Mouse (Mus musculus): Measurements from ENCODE around the gene Cilp. TPM values are rescaled to one million over a fixed set of nuclear protein-coding genes. Genes with fewer than 3 reads are reported as not detected.

The Cilp gene
- polyA plus RNA-seq, 1 experiment from 2014 or later: 1.0 TPM

GRCm38 (mm10) chr9:65293119-65293518, 28.1 kb downstream of the Cilp start:
- Histone ChIP-seq H3K36me3 (ENCODE audit: control insufficient read depth, insufficient read depth, low read length) (peaks cover 15% of the 10 kb centered on the region), H3K27me3 (ENCODE audit: control insufficient read depth, insufficient read depth, low read length) (no peaks in the 10 kb centered on the region), H3K27ac (ENCODE audit: low read length) (peak overlapping the region; percentile 86), H3K4me1 (ENCODE audit: control insufficient read depth, insufficient read depth, low read length) (peaks cover 10% of the 10 kb centered on the region; the same call in 1 of the 2 replicates), H3K9ac (replicated peaks; ENCODE audit: low read depth, low read length) (peak overlapping the region; percentile 43), H3K9me3 (ENCODE audit: control insufficient read depth, low read depth, low read length) (no peaks in the 10 kb centered on the region), H3K4me2 (replicated peaks; ENCODE audit: low read depth, low read length) (peak overlapping the region; percentile 68), H3K4me3 (ENCODE audit: low read depth, low read length) (peak overlapping the region; percentile 88)
- no peak for ATAC-seq (ENCODE audit: insufficient number of reproducible peaks, insufficient read depth, low FRiP score, low read depth)
- WGBS: 21% methylated on average over 5 of the region's 5 CpGs

DNA sequence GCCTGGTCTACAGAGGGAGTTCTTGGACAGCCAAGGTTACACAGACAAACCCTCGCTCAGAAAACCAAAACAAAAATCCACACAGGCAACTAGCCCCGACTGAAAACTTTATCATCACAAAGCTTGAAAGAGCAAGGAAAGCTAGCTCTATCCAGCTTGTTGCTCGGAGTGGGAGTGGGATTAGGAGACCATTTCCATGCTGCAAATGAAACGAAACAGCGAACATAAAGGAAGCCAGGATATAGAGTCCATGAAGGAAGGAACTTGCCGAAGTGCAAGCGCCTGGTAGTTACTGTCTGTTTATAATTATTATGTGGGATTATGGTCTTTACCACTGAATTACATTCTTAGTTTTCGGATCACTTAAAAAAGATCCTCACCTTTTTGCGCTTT, 28.6 kb downstream of the Cilp start:
- under 1% methylated on average over 9 of the region's 9 CpGs for WGBS
- Histone ChIP-seq H3K27ac (ENCODE audit: low read length) (peak overlapping the region; percentile 86), H3K9ac (replicated peaks; ENCODE audit: low read depth, low read length) (peak overlapping the region; percentile 43), H3K4me2 (replicated peaks; ENCODE audit: low read depth, low read length) (peak overlapping the region; percentile 68), H3K4me3 (ENCODE audit: low read depth, low read length) (peak overlapping the region; percentile 88), H3K27me3 (ENCODE audit: control insufficient read depth, insufficient read depth, low read length) (no peaks in the 10 kb centered on the region), H3K9me3 (ENCODE audit: control insufficient read depth, low read depth, low read length) (no peaks in the 10 kb centered on the region), H3K36me3 (ENCODE audit: control insufficient read depth, insufficient read depth, low read length) (peaks cover 15% of the 10 kb centered on the region), H3K4me1 (ENCODE audit: control insufficient read depth, insufficient read depth, low read length) (peaks cover 10% of the 10 kb centered on the region; the same call in 1 of the 2 replicates)
- ATAC-seq (ENCODE audit: insufficient number of reproducible peaks, insufficient read depth, low FRiP score, low read depth): no peak

- peak; percentile 91 for ATAC-seq (ENCODE audit: insufficient number of reproducible peaks, insufficient read depth, low FRiP score, low read depth)
- peak within 1 kb of the TSS; percentile 83 for H3K9ac ChIP-seq (replicated peaks; ENCODE audit: low read depth, low read length)
- WGBS: under 1% methylated on average over 71 of the region's 71 CpGs
- H3K27ac ChIP-seq (ENCODE audit: low read length): peak within 1 kb of the TSS; percentile 90
- H3K9me3 ChIP-seq (ENCODE audit: control insufficient read depth, low read depth, low read length): no peaks in the 10 kb centered on the region
- peak within 1 kb of the TSS; percentile 88 for H3K4me3 ChIP-seq (ENCODE audit: low read depth, low read length)
- H3K4me2 ChIP-seq (replicated peaks; ENCODE audit: low read depth, low read length): peak within 1 kb of the TSS; percentile 84
- H3K27me3 ChIP-seq (ENCODE audit: control insufficient read depth, insufficient read depth, low read length): no peaks in the 10 kb centered on the region
- peaks cover 15% of the 10 kb centered on the region for H3K36me3 ChIP-seq (ENCODE audit: control insufficient read depth, insufficient read depth, low read length)
- peaks cover 10% of the 10 kb centered on the region; the same call in 1 of the 2 replicates for H3K4me1 ChIP-seq (ENCODE audit: control insufficient read depth, insufficient read depth, low read length)
These were observed 29.2 kb downstream of the Cilp start, which contains the start of gene Clpx for GRCm38 (mm10) chr9:65293973-65294715. TSS of gene Clpx (plus strand) at chr9:65294260.

DNA sequence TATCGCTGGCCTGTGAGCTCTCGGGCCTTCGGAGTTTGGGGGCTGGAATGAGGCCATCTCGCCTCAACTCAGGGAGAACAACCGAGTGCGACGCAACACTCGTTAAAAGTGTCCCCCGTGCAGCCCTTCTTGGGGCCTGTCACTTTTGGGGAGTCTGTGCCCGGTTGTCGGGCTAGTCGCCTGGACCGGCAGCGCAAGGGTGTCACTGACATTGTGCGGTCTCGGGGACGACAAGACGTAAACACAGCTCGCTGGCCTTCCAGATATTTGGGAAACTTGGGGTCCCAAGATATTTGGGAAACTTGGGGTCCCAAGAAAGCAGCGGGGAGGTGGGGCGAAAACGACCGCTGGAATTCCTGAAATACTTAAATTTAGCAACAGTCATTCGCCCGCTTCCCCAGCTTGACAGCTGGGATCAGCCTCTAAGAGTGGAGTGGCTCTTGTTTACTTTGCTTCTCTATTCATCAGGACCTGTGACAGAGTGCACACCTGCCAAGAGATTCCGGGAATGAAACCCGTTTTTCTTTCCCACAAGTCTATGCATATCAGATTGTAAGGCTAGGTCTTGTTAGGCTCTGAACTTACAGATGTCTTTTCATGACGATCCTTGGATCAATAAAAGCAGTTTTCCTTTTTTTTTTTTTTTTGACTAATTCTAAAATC, 29.9 kb downstream of the Cilp start:
- peak overlapping the region; percentile 88 for H3K4me3 ChIP-seq (ENCODE audit: low read depth, low read length)
- H3K27me3 ChIP-seq (ENCODE audit: control insufficient read depth, insufficient read depth, low read length): no peaks in the 10 kb centered on the region
- peaks cover 15% of the 10 kb centered on the region for H3K36me3 ChIP-seq (ENCODE audit: control insufficient read depth, insufficient read depth, low read length)
- H3K4me1 ChIP-seq (ENCODE audit: control insufficient read depth, insufficient read depth, low read length): peaks cover 10% of the 10 kb centered on the region; the same call in 1 of the 2 replicates
- H3K27ac ChIP-seq (ENCODE audit: low read length): peak overlapping the region; percentile 90; the same call in 1 of the 2 replicates
- peak overlapping the region; percentile 84 for H3K4me2 ChIP-seq (replicated peaks; ENCODE audit: low read depth, low read length)
- 2% methylated on average over 28 of the region's 28 CpGs for WGBS
- ATAC-seq (ENCODE audit: insufficient number of reproducible peaks, insufficient read depth, low FRiP score, low read depth): peak; percentile 62; the same call in 1 of the 2 replicates
- peak overlapping the region; percentile 83 for H3K9ac ChIP-seq (replicated peaks; ENCODE audit: low read depth, low read length)
- no peaks in the 10 kb centered on the region for H3K9me3 ChIP-seq (ENCODE audit: control insufficient read depth, low read depth, low read length)

DNA sequence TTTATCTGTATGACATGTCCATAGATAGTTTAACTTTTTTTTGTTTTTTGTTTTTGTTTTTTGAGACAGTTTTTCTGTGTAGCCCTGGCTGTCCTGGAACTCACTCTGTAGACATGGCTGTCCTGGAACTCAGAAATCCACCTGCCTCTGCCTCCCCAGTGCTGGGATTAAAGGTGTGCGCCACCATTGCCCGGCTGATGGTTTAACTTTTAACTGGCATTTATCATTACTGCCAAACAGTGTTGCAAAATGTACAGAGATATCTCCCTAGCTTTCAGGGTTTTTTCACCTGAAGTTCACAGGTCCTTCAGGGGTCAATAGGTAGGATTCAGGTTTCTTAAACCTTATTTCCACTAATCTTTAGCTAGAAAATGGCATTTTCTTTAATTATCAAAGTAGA, 32.1 kb downstream of the Cilp start:
- Histone ChIP-seq H3K4me1 (ENCODE audit: control insufficient read depth, insufficient read depth, low read length) (peaks cover 10% of the 10 kb centered on the region; the same call in 1 of the 2 replicates), H3K27ac (ENCODE audit: low read length) (no peak overlapping the region)

GRCm38 (mm10) chr9:65298761-65299160, 33.8 kb downstream of the Cilp start:
- no peak overlapping the region for H3K9ac ChIP-seq (replicated peaks; ENCODE audit: low read depth, low read length)
- 89% methylated on average over 3 of the region's 3 CpGs for WGBS
- H3K4me2 ChIP-seq (replicated peaks; ENCODE audit: low read depth, low read length): no peak overlapping the region
- no peak for ATAC-seq (ENCODE audit: insufficient number of reproducible peaks, insufficient read depth, low FRiP score, low read depth)
- H3K4me3 ChIP-seq (ENCODE audit: low read depth, low read length): no peak overlapping the region
- no peaks in the 10 kb centered on the region for H3K27me3 ChIP-seq (ENCODE audit: control insufficient read depth, insufficient read depth, low read length)
- 0 out of 2 replicates have a peak, but pooled peaks cover 6% of the 10 kb centered on the region for H3K4me1 ChIP-seq (ENCODE audit: control insufficient read depth, insufficient read depth, low read length)
- peaks cover 38% of the 10 kb centered on the region for H3K36me3 ChIP-seq (ENCODE audit: control insufficient read depth, insufficient read depth, low read length)
- H3K9me3 ChIP-seq (ENCODE audit: control insufficient read depth, low read depth, low read length): no peaks in the 10 kb centered on the region
- no peak overlapping the region for H3K27ac ChIP-seq (ENCODE audit: low read length)

More for the DNA sequence above, 32.1 kb downstream of the Cilp start:
- Histone ChIP-seq H3K27me3 (ENCODE audit: control insufficient read depth, insufficient read depth, low read length) (no peaks in the 10 kb centered on the region), H3K9ac (replicated peaks; ENCODE audit: low read depth, low read length) (no peak overlapping the region), H3K4me3 (ENCODE audit: low read depth, low read length) (no peak overlapping the region), H3K9me3 (ENCODE audit: control insufficient read depth, low read depth, low read length) (no peaks in the 10 kb centered on the region), H3K36me3 (ENCODE audit: control insufficient read depth, insufficient read depth, low read length) (peaks cover 28% of the 10 kb centered on the region), H3K4me2 (replicated peaks; ENCODE audit: low read depth, low read length) (no peak overlapping the region)
- WGBS: 98% methylated on average over 2 of the region's 2 CpGs
- no peak for ATAC-seq (ENCODE audit: insufficient number of reproducible peaks, insufficient read depth, low FRiP score, low read depth)

GRCm38 (mm10) chr9:65299650-65300049, 34.7 kb downstream of the Cilp start:
- no peaks in the 10 kb centered on the region for H3K27me3 ChIP-seq (ENCODE audit: control insufficient read depth, insufficient read depth, low read length)
- H3K4me1 ChIP-seq (ENCODE audit: control insufficient read depth, insufficient read depth, low read length): 0 out of 2 replicates have a peak, but pooled peaks cover 6% of the 10 kb centered on the region
- no peak overlapping the region for H3K9ac ChIP-seq (replicated peaks; ENCODE audit: low read depth, low read length)
- no peak for ATAC-seq (ENCODE audit: insufficient number of reproducible peaks, insufficient read depth, low FRiP score, low read depth)
- H3K36me3 ChIP-seq (ENCODE audit: control insufficient read depth, insufficient read depth, low read length): peaks cover 39% of the 10 kb centered on the region
- 95% methylated on average over 7 of the region's 7 CpGs for WGBS
- H3K4me2 ChIP-seq (replicated peaks; ENCODE audit: low read depth, low read length): no peak overlapping the region
- H3K27ac ChIP-seq (ENCODE audit: low read length): no peak overlapping the region
- no peak overlapping the region for H3K4me3 ChIP-seq (ENCODE audit: low read depth, low read length)
- no peaks in the 10 kb centered on the region for H3K9me3 ChIP-seq (ENCODE audit: control insufficient read depth, low read depth, low read length)

DNA sequence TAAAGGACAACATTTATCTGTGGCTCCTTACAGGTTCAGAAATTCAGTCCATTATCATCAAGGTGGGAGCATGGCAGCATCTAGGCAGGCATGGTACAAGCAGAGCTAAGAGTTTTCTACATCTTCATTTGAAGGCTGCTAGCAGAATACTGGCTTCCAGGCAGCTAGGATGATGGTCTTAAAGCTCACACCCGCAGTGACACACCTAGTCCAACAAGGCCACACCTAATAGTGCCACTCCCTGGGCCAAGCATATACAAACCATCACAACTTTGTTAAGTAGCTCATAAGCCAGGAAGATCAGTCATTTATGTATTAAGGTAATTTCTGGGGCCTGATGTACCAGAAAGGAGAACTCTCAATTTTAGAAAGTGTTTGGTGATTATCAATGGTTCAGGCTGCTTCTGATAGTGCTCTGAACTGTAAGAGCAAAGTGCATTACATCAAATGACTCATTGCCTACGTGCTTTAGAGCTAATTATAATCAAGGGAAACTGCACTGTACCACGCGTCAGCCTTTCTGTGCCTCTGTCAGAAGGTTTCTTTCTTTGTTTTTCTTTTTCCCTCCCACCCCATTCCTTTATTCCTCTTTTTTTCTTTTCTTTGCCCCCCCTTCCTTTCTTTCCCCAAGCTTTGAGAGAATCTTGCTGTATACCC, 37.5 kb downstream of the Cilp start:
- peaks cover 37% of the 10 kb centered on the region for H3K36me3 ChIP-seq (ENCODE audit: control insufficient read depth, insufficient read depth, low read length)
- H3K9ac ChIP-seq (replicated peaks; ENCODE audit: low read depth, low read length): no peak overlapping the region
- no peaks in the 10 kb centered on the region for H3K27me3 ChIP-seq (ENCODE audit: control insufficient read depth, insufficient read depth, low read length)
- no peak for ATAC-seq (ENCODE audit: insufficient number of reproducible peaks, insufficient read depth, low FRiP score, low read depth)
- no peak overlapping the region for H3K27ac ChIP-seq (ENCODE audit: low read length)
- H3K4me2 ChIP-seq (replicated peaks; ENCODE audit: low read depth, low read length): no peak overlapping the region
- 94% methylated on average over 4 of the region's 4 CpGs for WGBS
- no peaks in the 10 kb centered on the region for H3K4me1 ChIP-seq (ENCODE audit: control insufficient read depth, insufficient read depth, low read length)
- no peak overlapping the region for H3K4me3 ChIP-seq (ENCODE audit: low read depth, low read length)
- no peaks in the 10 kb centered on the region for H3K9me3 ChIP-seq (ENCODE audit: control insufficient read depth, low read depth, low read length)

All from stomach, embryonic 14.5 days (tissue).